Mouse (Mus musculus) lung, postnatal 25 days (tissue): ENCODE results near the gene Slc6a21.

Experiments
- DNase-seq: peaks from one replicate; pipeline ENCODE4 v3.0.0; 2022; ENCODE audit warnings: low spot score

Gene Slc6a21

DNA sequence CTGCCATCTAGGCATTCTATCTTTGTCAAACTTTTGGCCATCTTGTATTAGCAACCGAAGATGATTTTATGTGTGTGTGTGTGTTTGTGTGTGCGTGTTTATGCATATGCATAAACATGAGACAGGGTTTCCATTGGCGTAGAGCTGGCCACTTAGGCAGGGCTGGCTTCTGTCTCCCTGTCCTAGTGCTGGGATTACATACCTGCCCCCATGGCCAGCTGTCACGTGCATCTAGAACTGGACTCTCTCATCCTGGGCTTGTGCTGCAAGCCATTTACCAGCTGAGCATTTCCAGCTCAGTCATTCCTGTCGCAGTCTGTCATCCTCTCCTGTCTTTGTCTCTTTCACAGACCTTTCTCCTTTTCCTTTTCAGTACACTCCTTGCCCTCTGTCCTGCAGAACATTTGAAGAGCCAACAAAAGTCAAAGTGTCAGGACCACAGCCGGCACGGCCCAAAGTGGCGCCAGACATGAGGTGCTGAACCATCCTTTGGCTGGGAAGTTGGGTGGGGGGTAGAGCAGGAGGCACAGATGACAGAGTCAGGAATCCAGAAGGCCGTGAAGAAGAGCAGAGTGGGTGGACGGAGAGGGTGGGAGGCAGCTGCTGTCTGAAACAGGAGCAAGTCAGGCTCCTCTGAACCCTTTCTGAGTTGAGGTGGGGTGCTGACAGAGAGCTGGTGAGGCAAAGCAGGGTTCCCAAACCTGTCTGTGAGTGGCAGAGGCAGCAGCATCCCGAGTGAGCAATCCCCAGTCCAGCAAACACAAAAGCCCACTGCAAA is 20.1 kb upstream of the Slc6a21 start:
- no peak for DNase-seq

DNA sequence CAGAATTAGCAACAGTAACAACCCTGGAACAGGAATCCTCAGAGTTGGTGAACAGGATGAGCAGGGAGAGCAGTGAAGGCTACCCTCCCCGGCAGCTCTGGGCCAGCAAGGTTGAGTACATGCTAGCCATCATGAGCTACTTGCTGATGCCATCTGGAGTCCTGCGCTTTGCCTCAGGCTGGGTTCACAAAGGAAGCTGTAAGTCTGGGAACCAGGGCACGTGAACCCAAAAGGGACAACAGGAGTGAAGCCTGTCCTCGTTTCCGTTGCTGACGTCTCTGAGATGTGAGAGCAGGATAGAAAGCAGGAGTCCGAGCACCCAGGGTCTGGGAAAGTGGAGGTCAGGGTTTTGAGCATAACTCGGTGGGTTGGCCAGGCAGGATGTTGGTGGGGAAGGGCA is 18.0 kb upstream of the Slc6a21 start:
- no peak for DNase-seq

- DNase-seq, result no peak
Observed at GRCm38 (mm10) chr7:45262266-45262665, 15.0 kb upstream of the Slc6a21 start.

- DNase-seq, result no peak
Observed at GRCm38 (mm10) chr7:45263006-45263607, 14.2 kb upstream of the Slc6a21 start.

DNA sequence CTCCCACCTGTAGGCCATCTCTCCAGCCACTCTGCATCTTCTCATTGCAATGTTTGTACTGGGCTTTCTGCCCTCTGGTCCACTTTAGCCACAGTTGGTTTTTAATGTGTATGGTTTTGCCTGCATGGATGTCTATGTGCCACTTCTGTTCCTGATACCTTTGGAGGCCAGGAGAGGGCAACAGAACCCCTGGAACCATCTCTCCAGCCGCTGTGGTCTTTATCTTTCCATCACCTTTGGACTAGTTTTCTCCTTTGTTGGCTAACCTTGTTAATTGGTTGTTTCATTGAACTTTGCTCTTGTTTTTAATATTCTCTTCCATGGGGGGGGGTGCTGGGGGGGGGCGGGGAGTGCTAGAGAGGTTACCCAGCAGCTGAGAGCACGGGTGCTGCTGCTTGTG is 13.0 kb upstream of the Slc6a21 start:
- DNase-seq, result no peak

DNA sequence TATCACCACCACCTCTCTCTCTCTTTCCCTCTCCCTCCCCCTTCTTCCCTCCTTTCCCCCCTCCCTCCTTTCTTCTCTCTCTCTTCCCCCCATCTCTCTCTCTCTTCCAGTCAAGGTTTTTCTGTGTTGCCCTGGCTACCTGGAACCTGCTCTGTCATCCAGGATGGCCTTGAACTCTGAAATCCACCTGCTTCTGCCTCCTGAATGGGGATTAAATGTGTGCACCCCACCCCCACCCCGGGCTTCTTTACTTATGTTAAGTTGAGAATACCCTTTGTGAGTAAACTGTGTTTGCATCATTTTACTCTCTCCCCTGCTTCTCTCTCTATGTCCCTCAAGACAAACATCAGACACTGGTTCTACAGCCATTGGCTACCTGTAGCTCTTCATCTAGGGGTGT is 11.8 kb upstream of the Slc6a21 start:
- DNase-seq, result no peak

- DNase-seq, result no peak
Observed at GRCm38 (mm10) chr7:45272786-45273412, 4.4 kb upstream of the Slc6a21 start.

DNA sequence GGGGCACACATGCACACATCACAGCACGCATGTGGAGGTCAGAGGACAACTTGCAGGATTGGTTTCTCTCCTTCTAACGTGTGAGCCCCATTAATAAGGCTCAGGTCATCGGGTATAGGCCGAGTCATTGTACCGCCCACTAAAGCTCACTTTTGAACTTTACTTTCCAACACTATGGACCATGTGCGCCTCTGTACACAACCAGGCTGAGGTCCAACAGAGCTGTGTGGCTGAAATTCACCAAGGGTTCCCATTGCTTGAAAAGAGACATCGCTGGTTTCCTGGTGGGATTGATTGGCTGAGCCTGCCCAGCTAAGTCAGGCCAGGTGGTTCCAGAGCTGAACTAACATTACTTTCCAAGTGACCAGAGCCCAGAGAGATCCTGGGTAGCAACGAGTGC is 3.6 kb upstream of the Slc6a21 start:
- DNase-seq, result no peak

GRCm38 (mm10) chr7:45286486-45286885 is 9.2 kb downstream of the Slc6a21 start:
- no peak for DNase-seq

- no peak for DNase-seq
Observed at GRCm38 (mm10) chr7:45296626-45297025, 19.3 kb downstream of the Slc6a21 start.

- no peak for DNase-seq
Observed at GRCm38 (mm10) chr7:45297563-45297962, 20.2 kb downstream of the Slc6a21 start.

- peak; percentile 56 for DNase-seq
Observed at GRCm38 (mm10) chr7:45299752-45300151, 22.4 kb downstream of the Slc6a21 start.

- peak; percentile 62 for DNase-seq
Observed at GRCm38 (mm10) chr7:45300270-45300669, 23.0 kb downstream of the Slc6a21 start.

DNA sequence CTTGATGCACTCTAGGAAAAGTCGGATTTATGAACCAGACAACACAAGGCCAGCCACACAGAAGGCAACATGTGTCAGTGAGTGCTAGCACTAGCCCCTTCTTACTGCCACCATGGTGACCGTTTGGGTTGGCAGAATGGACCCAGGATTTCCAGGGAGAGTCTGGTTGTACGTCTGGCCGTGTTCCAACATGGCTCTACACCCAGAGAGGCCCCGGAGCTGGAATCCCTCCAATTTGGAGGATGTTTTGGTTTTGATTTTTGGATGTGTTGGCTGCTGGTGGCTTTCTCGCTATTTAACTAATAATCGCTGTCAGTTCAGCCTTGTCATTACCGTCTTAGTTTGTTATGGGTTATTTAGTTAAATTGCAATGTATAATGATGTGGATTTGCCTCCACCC is 25.3 kb downstream of the Slc6a21 start:
- DNase-seq, result no peak

DNA sequence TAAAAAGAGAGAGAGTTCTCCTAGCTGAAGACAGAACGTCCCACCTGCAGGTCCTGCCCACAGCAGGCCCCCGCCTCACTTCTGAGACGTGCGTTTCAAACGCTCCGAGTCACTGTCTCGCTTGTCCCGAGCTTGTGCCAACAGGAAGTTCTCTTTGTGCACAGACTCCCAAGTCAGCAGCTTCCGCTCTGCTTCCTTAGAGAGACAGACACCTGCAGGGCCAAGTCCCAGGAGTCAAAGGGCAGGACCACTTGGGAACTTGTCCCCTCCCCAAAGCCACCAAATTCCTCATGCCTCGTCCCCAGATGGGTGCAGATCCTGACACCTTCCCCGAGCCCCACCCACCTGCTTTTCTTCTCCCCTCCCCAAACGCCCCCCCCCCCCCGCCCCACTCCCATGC is 27.6 kb downstream of the Slc6a21 start:
- DNase-seq, result no peak

DNA sequence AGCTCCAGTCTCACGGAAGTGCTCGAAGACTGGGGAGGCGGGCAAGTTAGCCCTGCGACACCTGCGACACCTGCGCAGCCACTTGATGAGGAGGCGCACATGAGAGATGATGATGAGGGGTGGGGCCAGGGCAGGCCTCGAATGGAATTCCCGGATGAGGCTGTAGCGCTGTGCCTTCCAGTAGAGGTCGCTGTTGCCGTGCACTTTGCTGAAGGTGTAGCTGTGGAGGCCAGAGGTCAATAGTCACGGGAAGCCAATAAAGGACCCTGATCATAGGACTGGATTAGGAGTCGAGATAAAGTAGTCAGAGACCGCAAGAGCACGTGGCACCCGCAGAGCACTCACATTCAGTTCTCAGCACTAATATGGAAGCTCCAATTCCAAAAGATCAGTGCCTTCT is 28.0 kb downstream of the Slc6a21 start:
- DNase-seq, result peak; percentile 79

DNA sequence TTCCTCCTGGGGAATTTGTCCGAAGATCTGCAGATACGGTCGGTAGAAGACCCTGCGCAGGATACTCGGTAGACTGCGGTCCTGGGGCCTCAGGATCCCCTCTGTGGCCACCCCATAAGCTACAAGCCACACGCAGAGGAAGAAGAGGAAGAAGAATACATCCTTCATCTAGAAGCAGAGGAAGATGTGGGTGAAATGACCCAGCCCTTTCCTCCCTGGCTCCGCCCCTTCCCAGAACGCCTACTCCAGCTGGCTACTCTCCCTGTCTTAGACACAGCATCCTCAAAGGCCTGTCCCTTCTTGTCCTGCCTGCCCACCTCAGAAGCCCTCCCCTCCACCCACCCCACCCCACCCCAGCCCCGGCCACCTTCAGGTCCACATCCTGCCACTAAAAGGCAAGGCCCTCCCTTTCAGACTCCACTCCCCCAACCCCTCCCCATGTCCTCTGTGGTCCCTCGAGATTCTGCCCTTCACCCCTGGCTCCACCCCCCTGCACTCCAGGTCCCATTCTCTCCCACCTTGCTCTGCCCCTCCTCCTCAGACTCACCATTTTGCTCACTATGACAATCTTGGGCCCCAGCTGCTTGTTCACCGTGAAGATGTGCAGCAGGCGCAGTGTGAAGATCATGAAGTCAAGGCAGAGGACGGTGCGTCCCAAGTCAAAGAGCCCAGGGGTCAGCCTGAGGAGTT is 31.4 kb downstream of the Slc6a21 start:
- no peak for DNase-seq

DNA sequence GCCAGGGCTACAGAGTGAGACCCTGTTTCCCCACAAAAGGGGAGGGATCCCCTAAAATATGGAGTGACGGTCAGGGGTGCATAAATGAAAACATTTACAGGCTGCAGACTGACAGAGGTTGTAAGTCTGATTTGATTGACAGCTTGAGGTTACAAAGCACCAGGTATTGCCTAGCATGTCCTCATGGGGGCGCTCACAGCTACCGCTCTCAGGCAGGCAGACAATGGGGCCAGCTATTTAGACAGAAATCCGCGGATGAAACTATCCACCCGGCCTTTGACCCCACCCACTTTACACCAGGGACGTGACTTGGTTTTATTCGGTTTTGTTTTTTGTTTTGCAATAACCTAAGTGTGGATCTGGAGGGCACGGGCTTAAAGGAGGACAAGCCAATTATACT is 32.1 kb downstream of the Slc6a21 start:
- DNase-seq, result peak; percentile 52

DNA sequence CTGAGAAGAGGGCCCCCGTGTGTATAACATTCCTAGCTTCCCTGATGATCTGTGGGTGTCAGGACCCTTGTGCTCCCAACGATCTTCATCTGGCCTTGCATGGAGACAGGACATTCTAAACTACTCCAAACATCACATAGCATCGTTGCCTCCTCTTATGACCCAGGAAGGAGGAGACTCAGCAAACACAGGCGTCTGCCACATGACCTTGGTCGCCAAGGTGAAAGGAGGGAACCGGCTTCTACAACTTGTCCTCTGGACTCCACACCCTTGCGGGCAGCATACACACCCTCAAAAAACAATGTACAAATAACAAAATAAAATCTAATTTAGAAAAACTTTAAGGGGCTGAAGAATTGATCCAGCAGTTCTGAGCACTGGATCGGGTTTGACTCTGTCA is 34.7 kb downstream of the Slc6a21 start:
- no peak for DNase-seq

- DNase-seq, result no peak
Observed at GRCm38 (mm10) chr7:45312686-45313453, 35.6 kb downstream of the Slc6a21 start.

GRCm38 (mm10) chr7:45313495-45313894 is 36.2 kb downstream of the Slc6a21 start:
- DNase-seq, result no peak

GRCm38 (mm10) chr7:45315182-45315701 is 37.9 kb downstream of the Slc6a21 start:
- no peak for DNase-seq
